Mouse (Mus musculus) frontal cortex, postnatal 10 days (tissue): ENCODE data around the gene 2210407C18Rik.

ENCODE experiments used
- DNase-seq, 2 experiments: peaks; one replicate each; pipeline ENCODE4 v3.0.0; 2022; ENCODE audit warnings: low spot score in 2 of 2, mixed read lengths in 1 of 2

Gene 2210407C18Rik

GRCm38 (mm10) chr11:58602062-58602461 is 13.8 kb downstream of the 2210407C18Rik start:
- no peak for DNase-seq

DNA sequence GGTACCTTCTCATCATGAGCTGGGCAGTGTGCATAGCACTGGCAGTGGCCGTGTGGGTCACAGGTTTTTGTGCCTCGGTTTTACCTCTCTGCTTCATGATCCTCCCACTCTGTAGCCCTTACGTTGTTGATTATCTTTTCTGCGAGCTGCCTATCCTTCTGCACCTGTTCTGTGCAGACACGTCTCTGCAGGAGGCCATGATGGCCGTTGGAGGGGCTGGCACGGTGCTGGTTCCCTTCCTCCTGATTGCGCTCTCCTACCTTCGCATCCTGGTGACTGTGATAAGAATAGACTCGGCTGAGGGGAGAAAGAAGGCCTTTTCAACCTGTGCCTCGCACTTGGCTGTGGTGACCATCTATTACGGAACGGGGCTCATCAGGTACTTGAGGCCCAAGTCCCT is 18.0 kb downstream of the 2210407C18Rik start:
- DNase-seq = no peak

GRCm38 (mm10) chr11:58594814-58595213 is 21.1 kb downstream of the 2210407C18Rik start, which contains the start of gene Olfr324:
Gene Olfr324, plus strand, starts transcription at chr11:58595114.
- DNase-seq = no peak

DNA sequence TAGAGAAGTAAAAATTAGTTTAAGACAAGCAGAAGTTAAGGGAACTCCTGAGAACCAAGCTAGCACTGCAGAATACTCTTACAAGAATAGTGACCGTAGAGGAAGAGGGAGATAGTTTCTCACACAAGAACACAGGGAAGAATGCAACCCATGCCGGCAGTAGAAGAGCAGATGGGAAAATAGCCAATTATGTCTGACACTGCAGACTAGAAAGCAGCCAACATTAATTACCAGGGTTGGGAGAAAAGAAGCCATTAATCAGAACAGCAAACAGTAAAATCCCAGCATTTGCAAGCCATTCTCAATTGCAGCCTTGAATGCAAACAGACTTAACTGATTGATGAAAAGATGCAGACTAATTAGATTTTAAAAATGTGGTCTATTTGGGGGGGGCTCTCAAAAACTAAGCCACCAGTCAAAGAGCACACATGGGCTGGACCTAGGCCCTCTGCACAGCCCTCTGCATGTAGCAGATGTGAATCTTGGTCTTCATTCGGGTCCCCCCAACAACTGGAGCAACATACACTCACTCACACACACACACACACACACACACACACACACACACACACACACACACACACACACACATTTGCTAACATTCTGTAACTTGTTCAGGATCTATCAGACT is 27.1 kb downstream of the 2210407C18Rik start:
- no peak for DNase-seq

GRCm38 (mm10) chr11:58587898-58588348 is 28.0 kb downstream of the 2210407C18Rik start:
- DNase-seq = peak in 1 of 2 experiments; percentile 16

- peak; percentile 12 for DNase-seq
These were observed 37.2 kb downstream of the 2210407C18Rik start for GRCm38 (mm10) chr11:58578636-58579035.

DNA sequence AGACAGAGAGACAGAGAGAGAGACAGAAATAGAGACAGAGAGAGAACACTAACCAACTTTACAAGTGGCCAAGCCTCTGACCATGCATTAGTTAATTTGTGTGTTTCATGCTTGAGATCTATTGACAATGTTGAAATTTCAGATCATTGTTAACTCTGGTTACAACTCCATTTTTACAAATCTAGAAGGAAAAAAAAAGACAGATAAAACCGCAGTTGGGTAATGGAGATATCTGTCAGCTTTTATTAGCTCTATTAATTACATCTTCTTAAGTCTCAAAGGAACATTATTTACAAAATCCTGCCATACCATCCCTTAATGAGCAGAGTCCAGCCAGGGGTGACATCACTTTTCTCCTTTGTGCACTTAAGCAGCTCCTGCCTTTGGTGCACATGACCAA is 38.4 kb downstream of the 2210407C18Rik start, which contains the start of gene Olfr325:
TSS of gene Olfr325 (plus strand) at position 301 of the 400 bp plus-strand sequence.
- DNase-seq = no peak

- no peak for DNase-seq
These were observed 45.5 kb downstream of the 2210407C18Rik start, which contains the start of gene Olfr224 for GRCm38 (mm10) chr11:58570405-58570804. Gene Olfr224, minus strand, starts transcription at chr11:58570553.
